Mouse (Mus musculus): ENCODE measurements around the gene Gfer.

Gfer gene

DNA sequence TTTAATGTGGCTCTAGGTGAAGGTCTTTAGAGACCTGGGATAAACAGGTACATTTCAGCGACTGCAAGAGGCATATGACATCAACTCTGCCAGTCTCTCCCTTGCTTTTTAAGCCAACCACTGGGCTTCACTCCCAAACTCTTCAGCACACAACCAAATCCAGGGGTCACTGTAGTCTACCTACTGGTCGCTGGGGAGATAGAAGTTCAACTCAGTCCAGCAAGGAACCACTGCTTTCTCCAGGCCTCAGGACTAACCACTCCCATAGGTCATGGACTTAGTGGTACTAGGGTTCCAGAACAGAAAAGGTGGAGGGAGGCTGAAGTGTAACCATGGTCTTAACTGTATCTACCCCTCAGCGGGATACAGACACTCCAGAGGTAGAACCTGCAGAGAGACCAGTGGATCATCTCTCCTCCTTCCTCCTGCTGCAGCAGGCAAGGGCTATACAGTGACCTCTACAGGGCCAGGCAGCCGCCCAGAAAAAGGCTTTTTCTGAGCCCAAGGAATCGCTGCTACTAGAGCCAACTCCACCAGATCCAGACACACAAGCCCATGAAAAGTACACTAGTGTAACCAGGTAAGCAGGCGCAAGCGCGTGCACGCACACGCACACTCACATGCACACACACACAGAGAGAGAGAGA, 47.1 kb downstream of the Gfer start:
- no peak for DNase-seq (ENCODE audit: low read depth, low spot score)

DNA sequence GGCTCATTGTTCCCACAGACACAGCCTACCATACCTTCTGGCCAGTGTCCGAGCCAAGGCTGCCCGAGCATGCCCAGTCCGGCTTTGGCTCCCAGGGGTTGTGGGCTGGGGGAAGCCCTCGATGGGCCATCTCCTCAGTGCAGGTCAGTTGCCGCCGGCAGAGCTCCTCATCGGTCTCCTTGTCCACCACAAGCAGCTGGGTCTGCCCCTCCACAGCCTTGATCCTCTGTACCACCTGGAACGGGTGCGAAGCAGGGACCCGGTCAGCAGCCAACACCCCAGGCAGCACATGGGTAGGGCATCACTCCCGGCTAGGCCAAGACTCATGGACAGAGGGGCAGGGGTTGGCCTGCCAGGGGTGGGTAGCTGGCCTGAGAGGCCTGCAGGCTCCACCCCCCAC, 48.5 kb downstream of the Gfer start:
- DNase-seq (ENCODE audit: low read depth, low spot score) = no peak

DNA sequence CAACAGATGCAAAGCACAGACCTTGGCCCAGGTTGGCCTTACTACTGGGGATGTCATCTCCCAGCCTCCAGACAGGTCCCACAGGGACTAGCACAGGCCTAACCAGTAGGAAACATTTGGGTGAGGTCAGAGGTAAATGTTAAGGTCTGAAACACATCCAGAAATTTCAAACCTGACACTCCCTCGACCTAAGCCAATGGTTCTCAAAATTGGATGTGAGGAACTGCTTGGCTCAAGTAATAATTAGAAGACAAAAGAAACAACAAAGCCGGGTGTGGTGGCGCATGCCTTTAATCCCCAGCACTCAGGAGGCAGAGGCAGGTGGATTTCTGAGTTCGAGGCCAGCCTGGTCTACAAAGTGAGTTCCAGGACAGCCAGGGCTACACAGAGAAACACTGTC, 49.6 kb downstream of the Gfer start:
- no peak for DNase-seq (ENCODE audit: low read depth, low spot score)

DNA sequence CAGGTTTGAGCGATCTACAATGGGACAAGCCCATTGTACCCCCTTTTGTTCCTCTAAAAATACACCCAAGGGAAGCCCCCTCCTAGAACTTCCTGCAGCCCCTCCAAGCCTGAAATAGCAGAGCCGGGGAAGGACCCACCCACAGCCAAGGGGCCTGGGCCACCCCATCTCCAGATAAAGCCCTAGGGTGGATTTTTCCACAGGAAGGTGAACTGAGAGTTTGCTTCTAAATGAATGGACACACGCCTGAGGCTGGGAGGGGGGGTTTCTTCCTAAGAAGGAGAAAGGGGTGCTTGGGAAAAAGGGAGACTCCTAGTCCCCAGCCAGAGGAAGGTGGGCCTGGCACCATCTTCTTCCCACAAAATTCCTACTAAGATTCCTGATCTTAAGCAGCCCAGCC, 50.0 kb downstream of the Gfer start:
- DNase-seq (ENCODE audit: low read depth, low spot score) = no peak

DNA sequence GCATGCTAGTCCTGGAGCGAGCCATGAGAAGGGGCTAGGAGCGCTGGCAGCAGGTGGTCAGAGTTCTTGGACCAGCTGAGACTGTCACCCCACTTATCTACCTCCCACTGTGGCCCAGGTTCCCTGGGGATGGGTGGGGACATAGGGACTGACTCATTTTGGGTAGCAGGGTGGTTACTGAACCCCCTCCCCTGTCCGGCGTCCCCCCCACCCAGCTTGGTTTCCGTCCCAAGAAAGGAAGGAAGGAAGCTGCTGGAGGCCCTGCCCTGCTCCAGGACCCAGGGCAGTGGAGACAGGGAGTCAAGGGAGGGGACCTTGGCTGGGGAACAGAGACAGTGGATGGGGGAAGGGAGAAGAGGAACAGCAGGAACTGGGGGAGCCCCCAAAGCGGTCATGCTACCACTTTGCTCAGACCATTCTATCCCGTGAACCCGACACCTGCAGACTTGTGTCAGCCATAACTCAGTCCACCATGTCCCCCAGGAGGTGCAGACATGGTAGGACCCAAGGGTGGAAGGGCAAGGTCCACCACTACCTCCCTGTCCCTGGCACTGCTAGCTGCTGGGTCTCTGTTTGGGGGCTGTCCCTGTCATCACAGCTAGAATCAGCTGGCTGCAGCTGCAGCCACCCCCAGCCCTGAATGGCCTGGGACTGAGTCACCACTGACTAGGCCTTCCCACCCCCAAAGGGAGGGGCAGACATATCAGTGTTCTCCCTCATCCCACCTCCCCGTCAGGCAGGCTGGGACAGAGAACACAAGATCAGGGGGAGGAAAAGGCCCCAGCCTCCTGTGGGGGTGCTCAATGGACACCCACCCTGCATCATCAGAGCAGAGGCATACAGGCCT, 50.9 kb downstream of the Gfer start:
- no peak for DNase-seq (ENCODE audit: low read depth, low spot score)

DNA sequence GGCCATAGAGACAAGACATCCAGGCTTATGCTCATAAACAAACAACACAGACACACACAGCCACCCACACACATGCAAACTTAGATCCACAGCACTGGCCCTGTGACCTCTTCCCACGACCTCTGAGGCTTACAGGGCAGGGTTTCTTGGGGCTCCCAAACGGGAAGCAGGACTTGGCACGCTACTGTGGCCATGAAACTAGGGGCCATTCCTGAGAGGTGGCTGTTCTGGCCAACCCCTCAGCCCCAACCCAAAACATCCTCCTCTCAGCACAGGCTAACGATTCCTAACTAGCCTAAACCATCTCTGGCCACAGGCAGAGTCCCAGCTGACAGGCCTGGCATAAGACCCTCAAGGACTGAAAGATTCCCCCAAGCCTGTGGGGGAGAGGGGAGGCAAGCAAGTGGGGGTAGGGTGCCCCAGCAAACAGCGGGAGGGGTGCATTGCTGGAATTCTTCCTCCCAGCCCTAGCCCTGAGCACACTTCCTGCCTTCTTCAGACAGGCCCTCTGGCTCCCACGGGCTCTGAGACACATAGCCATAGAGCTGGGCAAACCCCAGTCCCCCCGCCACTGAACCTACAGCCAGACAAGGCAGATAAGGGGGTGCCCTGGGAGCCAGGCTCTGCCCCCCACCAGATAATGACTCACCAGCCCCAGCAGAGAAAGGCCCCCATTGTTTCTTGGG, 51.8 kb downstream of the Gfer start:
- no peak for DNase-seq (ENCODE audit: low read depth, low spot score)

Data from skeletal muscle tissue, adult 2 months (tissue).